Mouse (Mus musculus): ENCODE measurements around the gene Bcl6b.

The Bcl6b gene

DNA sequence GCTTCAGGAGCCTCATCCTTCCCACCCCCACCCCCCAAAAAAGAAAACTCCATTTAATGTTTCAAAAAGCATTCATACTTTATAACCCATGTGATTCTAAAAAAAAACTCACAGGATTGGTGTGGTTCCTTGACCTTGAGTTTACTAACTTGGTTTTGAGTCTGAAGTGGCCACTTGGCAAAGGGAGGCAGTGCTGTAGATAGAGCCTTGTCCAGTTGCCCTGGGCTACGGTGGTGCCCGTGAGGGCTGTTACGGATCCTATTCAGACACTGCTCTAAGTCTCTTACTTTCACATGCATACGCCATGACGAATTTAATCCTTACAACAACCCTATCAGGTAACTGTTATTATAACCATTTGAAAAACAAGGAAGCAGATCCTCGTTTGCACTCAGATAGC is 17.6 kb downstream of the Bcl6b start:
- no peak for DNase-seq

DNA sequence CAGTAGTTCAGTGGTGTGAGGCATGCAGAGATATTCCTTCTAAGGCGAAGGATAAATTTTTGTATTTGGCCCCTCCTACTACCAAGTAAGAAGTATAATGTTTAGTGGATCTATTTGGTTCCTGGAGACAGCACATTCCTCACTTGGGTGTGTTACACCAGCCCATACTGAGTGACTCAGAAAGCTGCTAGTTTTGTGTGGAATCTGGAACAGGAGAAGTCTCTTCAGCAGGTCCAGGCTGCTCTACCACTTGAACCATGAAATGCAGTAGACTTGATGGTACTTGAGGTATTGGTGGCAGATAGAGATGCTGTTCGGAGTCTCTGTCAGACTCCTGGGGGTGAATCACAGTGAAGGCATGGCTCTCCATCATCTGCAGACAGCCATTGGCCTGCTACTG is 18.9 kb downstream of the Bcl6b start:
- peak; percentile 11 for DNase-seq

DNA sequence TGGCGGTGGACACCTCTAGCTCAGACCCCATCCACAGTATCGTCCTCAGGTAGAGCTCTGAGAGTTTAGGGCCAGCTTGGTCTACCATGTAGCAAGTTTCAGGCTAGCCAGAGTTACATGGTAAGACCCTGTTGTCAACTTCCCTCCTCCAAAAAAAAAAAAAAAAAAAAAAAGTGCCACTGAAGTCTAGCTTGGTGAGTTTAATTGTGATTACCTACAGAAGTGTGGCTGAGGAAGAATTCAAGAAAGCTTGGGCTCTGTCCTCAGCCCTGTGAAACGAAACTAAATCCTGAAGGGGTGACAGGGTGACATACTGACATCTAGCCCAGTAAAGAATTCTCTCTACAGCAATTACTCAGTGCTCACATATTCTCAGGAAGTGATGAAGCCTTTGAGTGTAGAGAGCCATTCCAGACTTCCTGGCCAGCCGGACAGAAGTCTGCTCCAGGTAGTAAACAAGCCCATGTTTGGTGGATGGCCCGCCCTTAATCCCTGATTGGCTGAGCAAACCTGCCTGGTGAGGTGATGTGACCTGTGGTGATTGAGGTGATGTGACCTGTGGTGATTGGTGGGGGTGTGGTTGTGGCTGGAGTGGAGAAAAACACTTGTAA is 20.7 kb downstream of the Bcl6b start:
- peak; percentile 42 for DNase-seq

DNA sequence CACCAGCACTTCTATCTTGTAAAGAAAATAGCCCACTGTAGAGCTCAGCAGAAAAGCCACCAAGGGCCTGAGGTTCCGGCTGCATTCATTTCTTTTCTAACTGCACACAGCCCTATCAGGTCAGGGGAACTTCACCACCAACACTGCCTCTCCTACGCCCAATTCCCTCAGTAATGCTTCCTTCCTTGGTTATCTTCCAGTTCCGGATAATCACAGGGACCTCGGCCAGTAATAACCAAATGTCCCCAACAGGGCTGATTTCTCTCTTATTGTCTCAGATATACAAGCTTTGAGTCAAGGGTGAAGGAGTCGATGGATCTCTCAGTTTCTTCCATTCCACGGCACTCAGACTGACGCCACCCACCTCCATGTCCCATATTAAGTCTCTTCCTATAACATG is 22.3 kb downstream of the Bcl6b start:
- peak; percentile 31 for DNase-seq

DNA sequence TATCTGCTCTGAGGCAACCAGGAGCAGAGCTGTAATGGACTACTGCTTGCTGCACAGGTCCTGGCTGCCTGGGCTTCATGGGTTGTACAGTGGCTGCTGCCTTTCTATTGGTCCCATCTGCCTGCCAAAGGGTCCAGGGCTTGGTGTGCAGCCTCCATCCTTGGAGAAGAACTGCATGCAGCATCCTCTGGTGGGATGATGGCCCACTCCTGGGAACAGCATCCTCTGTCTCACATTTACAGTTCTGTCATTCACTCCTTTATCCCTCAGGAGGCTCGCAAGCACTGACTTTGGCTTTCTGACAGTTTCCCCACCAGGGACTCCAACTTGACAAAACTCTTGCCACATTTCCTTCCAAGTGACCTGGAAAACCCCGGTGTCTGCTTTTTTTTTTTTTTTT is 22.8 kb downstream of the Bcl6b start:
- no peak for DNase-seq

DNA sequence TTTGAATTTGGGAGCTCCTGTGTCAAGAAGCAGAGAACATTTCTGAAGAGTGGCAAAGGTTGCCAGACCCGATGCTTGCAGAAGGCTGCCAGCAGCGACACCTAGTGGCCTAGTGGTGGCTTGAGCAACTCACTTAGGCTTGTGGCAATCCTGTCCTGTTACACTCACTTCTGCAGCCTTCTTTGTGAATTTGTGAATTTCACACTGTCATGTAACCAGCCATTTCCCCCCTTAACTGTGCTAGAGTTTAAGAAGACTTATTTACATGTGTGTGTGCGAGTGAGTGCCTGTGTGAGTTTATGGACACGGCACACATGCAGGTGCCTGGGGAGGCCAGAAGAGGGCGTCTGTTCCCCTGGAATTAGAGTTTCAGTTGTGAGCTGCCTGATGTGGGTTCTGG is 27.9 kb downstream of the Bcl6b start:
- peak; percentile 91 for DNase-seq

DNA sequence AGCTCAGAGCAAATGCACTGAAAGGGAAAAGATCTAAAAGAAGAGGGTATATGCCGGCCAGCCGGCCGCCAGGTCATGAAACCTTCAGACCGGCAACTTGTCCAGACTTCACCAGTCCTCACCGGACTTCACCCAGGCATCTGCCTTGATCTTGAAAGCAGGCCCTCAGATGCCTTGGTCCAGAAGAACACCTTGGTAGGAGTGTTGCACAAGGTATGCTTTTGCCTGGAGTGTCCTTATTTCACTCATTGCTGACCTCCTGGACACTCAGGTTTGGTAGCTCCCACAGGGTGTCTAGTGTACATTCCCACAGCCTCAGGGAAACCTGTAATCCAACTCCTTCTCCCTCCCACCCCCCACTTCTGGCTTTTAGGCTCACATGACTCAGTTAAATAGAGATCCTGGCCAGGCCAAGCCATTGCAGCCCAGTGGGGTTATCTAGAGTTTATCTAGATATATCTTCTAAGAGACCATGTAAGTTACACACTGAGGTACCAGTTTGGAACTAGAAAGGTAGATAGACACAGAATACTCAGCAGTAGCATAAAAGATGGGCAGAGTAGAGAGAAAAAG is 29.5 kb downstream of the Bcl6b start:
- peak; percentile 37 for DNase-seq

DNA sequence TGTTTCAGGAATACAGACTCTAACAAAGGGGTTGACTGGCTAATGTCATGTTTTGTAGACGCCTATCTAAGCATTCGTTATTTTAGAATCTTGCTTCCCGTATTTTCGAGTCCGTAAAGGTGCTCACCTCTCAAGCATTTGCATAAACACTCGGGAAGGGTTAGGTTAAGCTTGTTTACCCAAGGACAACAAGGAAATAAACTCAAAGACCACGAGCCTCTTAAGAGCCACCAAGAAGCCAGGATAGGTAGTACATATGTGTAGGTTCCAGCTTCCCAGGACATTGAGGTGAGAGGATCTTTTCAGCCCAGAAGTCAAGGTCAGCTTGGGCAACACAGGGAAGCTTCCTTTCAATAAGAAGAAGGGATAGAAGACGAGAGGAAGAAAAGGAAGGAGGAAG is 30.5 kb downstream of the Bcl6b start:
- DNase-seq, result no peak

DNA sequence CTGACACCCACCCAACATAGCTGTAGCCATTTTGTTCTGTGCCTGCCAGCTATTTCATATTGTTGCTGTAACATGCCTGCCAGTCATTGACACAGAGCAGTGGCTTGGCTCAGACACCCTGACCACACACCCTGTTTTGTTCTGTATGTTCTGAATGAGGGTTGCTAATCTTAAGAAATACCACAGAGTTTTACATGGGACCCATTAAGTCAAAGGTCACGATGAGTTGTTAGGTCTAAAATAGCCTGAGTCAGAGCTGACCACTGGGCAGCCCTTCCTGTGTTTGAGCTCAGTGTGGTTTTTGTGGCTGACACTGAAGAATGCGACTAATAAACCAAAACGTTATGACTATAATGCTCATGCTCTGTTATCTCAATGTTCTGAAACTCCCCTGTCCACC is 31.3 kb downstream of the Bcl6b start:
- no peak for DNase-seq

DNA sequence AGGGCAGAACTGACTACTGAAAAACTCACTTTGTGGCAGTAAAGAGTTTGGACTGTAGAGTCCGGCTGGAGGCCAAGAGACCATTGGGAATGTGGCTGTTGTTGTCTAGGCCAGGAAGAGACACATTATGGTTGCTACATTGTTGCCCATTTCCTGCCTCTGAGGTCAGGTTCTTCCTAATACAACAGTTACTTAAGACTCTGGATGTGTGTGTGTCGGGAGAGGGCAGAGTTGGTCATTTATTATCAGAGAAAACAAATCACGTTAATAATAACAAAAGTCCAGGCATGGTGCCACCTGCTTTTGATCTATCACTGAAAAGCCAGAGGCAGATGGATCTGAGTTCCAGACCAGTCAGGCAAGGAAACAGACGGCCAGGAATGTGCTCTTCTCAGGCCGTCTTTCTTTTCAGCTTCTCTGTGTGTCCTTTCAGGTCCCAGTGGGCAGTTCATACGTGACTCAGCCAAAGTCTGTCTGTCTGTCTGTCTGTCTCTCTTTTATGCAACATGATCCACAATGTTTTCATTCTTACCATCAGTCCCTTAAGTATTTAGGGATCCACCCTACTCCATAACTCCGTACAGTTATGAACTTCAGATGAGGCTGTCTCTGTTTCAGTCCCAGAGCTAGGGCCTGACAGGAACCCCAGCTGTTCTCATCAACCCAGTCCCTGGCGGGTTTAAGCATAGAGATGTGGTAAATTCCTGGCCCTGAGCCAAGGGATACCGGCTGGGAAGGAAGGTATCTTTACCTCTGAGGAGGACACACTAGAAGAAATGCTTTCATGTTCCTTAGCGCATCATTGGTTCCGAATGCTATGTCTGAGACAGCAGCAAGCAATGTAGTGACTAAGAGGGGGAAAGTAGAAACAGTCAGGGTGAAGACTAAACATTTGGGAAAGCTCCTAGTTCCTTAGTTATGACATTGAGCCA is 36.0 kb downstream of the Bcl6b start:
- peak; percentile 81 for DNase-seq

DNA sequence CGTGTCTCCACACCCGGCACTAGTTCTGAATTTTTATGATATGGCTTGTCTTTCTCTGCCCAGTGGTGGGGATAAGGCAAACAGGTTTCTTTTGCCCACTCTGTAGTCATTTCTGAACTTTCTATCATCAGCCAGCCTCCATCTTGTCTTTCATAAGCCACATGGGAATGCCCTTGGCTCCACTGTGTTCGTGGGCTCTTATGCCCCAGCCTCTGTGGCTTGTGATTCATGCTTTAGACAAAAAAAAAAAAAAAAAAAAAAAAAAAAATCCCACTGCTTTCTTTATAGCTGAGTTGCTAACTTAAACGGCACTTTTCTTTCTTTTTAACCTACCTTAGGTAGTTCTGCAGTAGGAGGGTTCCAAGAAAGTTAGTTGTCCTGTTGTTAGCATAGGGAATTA is 37.4 kb downstream of the Bcl6b start:
- DNase-seq, result no peak

DNA sequence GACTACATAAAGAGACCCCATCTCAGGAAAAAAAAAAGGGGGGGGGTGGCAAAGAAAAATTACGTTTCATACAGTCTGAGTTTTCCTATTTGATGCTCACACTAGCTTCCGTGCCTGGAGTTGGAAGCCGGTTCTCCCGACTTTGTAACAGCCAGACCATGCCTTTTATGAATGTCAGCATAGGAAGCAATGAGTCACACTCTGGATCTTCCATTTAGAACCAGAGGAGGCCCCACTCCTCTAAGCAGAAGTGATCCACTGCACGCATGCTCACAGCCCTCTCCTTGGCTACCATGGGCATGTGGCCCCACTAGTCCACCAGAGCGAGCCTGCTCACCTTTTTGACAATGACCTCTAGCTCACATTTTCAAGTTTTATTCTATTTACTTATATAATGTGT is 38.4 kb downstream of the Bcl6b start:
- no peak for DNase-seq

DNA sequence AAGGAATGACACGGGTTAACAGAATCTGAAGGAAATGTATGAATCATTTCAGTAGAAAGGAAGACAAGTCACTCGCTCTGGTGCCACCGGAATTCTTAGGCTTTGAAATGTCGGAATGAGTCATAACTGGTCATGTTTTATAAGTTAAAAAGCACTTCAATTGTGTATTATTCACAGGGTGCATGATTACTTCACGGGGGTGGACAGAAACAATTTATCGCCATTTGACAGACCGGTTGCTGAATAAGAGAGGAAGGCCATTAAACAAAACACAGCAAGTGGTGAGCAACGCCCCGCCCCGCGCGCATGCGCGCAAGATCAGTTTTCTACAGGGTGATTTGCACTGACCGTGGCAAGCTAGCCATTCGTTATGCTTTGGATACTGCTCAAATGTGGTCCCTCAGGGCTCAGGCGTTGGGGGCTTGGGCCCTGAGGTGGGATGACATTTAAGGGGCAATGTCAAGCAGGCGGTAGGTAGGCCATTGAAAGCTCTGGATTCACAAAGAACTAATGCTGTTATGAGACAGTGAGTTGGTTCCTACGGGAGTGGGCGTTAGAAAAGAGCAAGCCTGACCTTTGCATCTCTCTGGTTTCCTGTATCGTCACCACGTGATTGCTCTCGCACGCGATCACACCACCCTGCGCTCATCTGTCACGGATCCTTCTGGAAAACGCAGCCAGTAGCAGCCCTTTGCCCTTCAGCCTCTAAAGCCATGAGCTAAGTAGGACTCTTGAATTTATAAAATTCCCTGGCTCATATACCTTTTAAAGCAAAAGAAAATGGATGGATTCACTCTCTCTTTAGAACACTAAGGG is 40.1 kb downstream of the Bcl6b start:
- DNase-seq, result no peak

DNA sequence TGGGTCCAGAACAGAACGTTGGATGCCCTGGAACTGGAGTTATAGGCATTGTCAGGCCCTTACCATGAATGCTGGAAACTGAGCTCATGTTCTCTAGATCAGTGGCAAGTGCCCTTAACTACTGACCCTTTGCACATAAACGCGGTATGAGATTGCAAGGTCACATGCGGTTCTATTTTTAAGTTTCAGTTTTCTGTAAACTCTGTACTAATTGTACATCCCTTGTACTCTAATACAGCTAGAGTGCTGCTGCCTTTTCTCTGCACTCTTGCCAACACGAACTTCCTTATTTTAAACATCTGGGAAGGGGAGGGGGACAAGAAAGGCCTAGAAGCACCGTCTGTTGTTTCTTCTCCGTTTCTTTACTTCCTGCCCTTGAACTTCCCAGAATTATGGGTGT is 44.5 kb downstream of the Bcl6b start:
- no peak for DNase-seq

DNA sequence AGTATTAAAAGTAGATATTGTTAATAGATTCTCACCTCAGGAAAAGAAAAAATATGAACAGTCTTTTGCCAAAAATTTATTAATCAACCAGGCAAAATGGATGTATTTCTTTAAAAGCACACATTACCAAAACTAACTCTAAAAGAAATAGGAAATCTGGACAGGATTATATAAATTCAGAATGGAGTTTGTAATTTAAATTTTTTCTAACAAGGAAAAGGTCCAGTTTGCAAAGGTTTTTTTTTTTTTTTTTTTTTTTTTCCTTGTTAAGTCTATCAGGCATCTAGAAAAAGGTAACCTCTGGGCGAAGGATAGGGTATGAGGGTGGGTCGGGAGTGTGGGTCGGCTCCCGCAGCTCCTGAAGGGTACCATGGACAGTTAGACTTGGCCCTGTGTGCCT is 49.1 kb downstream of the Bcl6b start:
- DNase-seq, result no peak

DNA sequence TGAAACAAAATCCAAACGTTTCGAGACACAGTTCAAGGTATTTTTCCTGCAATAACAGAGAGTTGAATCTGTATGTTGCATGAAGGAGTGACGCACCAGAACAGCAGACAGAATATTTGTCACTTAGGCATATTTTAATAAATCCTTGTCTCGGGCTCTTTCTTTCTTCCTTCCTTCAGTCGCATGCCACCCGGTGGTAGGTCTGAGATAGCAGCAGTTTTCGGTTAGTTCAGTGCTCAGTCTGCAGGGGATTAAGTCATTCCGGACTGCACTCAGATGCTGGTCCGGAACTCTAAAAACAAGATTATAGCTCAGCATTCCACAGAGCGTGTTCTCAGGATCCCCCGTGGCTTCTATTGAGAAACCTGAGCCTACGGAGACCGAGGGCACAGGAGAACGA is 50.2 kb downstream of the Bcl6b start:
- DNase-seq, result no peak

DNA sequence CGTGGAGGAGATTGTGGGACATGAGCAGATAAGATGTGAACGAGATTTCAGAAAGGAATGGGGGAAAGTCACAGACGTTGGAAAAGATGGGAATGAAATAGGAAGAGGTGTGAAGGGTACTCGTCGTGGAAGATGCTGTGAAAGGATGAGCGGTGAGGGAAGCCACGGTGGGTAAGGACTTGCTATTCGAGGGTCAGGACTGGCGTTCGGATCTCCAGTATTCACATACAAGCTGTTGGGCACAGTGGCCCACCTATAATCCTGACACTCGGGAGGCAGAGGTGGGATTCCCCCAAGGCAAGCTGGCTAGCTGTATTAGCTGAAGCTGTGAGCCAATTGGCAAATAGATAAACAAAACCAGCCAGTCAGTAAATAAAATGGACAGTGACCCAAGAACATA is 50.8 kb downstream of the Bcl6b start:
- DNase-seq, result no peak

DNA sequence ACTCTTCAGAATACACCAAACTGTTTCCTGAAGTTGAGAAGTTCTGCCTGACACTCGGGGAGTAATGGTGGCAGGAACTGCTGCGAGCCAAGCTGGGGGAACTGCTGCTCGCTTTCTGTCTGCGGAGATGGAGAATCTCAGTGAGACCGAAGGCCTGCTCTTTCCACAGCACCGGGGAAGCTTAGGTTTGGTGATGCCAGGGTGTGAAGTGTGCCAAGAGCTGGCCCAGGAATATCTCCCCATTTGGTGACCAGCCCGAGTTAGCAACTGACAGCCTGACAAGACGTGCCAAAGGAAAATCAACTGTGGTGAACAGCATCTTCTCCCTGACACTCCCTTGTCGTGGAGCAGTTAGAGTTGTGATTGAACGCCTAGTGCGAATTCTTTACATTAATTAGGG is 51.3 kb downstream of the Bcl6b start:
- no peak for DNase-seq

DNA sequence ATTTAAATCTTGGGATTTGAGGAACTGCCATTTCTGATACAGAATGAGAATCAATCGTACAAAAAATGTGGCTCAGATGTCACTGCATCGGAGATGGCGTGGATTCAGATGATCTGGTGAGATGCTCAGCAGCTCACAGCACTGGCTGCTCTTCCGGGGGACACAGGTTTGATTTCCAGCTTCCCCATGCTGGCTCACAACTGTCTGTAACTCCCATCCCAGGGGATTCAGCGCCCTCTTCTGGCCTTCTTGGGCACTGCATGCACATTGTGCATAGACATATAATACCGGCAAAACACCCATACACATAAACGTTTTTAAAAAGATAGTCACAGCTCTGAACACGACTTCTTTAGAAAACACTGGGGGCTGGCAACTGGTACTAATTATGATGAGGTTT is 52.0 kb downstream of the Bcl6b start:
- no peak for DNase-seq

DNA sequence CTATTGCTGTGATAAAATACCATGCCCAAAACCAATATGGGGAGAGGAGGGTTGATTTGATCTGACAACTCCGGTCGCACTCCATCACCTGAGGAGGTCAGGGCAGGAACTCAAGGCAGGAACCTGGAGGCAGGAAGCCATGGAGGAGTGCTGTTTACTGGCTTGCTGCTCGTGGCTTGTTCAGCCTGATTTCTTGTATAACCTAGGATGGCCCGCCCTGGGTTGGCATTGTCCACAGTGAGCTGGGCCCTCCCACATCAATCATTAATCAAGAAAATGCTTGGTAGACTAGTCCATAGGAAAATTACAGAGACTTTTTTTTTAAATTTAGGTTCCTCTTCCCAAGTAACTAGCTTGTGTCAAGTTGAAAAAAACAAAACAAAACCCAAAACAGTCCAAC is 55.1 kb downstream of the Bcl6b start:
- peak; percentile 91 for DNase-seq

Measured in kidney, adult 9 months (tissue).